Mouse (Mus musculus) layer of hippocampus, adult 9-11 months (tissue): ENCODE results near the gene Mut.

Experiments used
- DNase-seq: peaks from one replicate; pipeline ENCODE4 v3.0.0; 2022

Mut gene

DNA sequence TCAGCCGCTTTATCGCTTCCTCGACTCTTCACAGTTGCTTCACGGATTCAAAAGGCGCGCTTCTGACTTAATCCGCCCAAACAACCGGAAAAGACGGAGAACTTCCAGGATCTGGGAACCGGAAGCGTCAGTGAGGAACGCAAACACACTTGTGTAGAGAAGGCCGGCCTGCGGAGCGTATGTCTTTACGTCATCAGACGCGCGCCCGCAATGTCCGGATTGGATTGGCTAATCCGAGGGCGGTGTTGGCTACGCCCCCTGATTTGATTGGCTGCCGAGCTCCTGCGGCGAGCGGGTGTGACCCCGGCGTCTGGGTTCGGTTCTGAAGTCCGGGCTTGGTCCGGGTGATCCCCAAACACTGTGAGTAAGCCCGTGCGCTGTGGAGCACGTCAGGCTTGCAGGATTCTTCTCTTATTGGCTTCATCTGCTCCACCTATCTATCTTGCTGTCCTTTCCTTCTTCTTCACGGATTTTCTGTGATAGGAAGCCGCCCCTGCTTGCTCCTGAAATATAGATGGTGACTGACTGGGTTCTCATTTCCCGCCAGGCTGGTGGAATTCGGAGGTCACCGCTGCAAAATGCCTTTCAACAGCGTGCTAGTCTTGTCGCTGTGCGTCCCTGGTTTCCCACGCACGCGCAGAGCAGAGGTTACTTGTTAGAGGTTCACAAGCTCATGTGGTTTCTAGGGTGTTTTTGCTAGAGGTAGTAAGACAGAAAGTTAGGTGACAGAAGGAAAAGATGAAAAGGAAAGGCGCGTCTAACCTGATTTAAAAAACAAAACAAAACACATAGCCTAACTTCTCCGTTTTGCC is at the start of gene Mut, which contains the start of gene Cenpq:
Gene Mut, plus strand, starts transcription at position 266 of the 812 bp plus-strand sequence.
Gene Cenpq, minus strand, starts transcription at position 628 of the 812 bp plus-strand sequence.
- DNase-seq = peak; percentile 99

DNA sequence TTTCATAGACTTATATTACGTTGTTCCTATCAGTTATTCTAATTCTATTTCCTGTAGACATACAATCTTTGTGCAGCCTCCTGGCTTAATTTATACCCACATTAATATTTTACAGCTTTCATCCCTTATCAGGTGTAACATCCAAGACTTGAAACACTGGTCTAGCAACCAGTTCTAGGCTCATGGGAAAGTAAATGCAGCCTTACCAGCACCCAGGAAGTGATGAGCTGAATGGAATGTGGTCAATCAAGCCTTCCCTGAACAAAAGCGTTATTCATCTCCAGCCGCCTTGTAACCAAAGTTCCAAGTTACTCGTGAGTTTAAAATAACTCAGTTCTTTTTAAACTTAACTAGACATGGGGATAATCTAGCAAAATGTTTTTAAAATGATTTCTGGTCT is 49.3 kb upstream of the Mut start:
- no peak for DNase-seq

GRCm38 (mm10) chr17:40887849-40888536 is 46.5 kb upstream of the Mut start:
- DNase-seq = no peak

- DNase-seq = no peak
These were observed 37.6 kb upstream of the Mut start for GRCm38 (mm10) chr17:40896863-40897262.

GRCm38 (mm10) chr17:40899783-40900363 is 34.6 kb upstream of the Mut start:
- no peak for DNase-seq

DNA sequence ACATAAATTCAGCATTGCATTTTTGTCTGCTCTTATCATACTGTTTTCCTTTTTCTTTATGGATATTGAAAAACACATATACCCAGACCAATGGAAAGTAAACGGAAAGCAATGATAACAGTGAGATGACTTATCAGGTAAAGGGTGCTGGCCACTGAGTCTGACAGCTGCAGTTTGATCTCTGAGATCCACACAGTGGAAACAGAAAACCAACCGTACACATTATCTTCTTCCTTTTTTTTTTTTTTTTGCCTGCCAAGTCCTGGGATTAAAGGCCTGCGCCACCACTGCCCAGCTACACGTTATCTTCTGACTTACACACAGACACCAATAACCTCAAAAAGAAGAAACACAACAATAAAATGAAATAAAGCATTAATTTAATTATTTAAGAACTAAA is 31.1 kb upstream of the Mut start:
- DNase-seq = no peak

DNA sequence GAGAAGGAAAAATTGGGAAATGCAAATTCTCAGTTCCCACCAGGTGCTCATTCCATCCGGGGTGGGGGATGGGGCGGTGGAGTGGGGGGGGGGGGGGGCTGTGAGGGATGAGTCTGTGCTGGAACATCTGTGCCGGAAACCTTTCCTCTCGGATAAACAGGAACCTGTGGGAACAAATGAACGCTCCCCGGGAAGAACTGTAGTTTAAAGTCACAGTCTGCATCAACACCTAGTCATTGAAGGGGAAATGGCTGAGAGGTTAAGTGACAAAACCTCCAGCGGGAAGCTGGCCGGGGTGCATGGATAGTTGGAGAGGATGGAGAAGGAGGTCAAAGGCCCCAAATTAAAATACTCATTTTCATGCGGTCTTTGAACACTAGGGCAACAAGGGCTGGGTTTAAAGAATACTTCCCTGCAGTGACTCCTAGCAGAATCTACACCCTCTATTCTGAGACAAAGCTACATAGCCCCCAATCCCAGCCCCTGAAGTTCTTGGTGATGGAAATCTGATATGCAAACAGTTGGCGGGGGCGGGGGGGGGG is 30.4 kb upstream of the Mut start:
- no peak for DNase-seq

- no peak for DNase-seq
These were observed 29.7 kb upstream of the Mut start for GRCm38 (mm10) chr17:40904721-40905154.

- no peak for DNase-seq
These were observed 20.2 kb upstream of the Mut start, which contains the start of gene Glyatl3 for GRCm38 (mm10) chr17:40914250-40914649. TSS of gene Glyatl3 (minus strand) at chr17:40914350.

GRCm38 (mm10) chr17:40915499-40915898 is 19.0 kb upstream of the Mut start:
- no peak for DNase-seq

GRCm38 (mm10) chr17:40933985-40934384 is 500 bp upstream of the Mut start:
- no peak for DNase-seq

DNA sequence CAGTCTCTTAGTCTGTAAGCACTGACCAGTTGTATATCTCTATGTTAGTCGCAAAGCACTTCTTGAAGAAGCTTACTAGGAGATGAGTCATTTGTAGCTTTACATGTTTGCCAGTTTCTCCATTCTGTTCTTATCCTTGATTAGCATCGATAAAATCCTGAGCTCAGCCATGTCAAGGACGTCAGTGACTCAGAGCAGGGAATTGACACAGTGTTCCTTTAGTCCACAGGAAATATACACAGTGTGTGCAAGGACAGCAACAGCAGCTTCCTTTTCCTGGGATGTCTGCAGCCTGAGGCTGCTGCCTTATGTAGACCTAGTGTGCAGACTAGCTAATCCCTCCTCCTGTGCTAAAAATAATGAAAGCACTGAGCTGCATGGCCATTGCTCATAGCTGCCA is 14.0 kb downstream of the Mut start:
- DNase-seq = no peak

GRCm38 (mm10) chr17:40977914-40978313 is 43.4 kb downstream of the Mut start:
- DNase-seq = no peak

DNA sequence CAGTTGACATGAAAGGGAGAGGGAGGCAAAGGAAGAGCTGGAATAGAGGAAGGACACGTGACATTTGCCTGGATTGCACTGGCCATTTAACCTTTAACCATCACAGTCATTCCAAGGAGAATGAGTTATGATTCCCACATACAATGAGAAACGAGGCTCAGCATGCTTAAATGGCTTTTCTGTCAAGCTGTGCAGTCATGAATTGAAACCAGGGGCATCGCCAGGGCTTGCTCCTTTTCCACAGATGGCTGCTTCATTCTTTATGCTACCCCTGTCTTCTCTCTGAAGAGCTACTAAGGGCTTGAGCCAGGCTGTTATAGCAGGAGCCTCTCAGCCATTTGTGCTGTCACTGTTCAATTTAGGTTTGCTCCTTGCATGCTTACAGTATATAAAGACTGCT is 57.6 kb downstream of the Mut start:
- DNase-seq = no peak
